Mouse (Mus musculus) midbrain, embryonic 11.5 days (tissue): ENCODE data around the gene Fxr2. TPM values are rescaled to one million over a fixed set of nuclear protein-coding genes. Genes with fewer than 3 reads are reported as not detected.

ENCODE experiments used
- ATAC-seq: fragments of 200-750 bp; cut with Nextera tagmentation; 2 replicates; pipeline ENCODE4 v1.8.0; 2017; ENCODE audit warnings: moderate TSS enrichment, moderate library complexity; ENCODE audit not compliant: low FRiP score
- DNase-seq: peaks from one replicate; pipeline ENCODE4 v3.0.0; 2015; ENCODE audit warnings: low spot score; ENCODE audit errors: missing footprints
- H3K27ac ChIP-seq: fragments of 300-500 bp; sonication (generic); 2 replicates; pipeline ENCODE4 v1.5.1; 2014; ENCODE audit warnings: low read depth, low read length
- H3K27me3 ChIP-seq: fragments of 300-500 bp; sonication (generic); 2 replicates; pipeline ENCODE4 v1.6.1; 2014; ENCODE audit warnings: mild to moderate bottlenecking, low read length, moderate library complexity, mixed read lengths; ENCODE audit not compliant: control insufficient read depth, insufficient read depth
- H3K36me3 ChIP-seq: fragments of 300-500 bp; sonication (generic); 2 replicates; pipeline ENCODE4 v1.6.1; 2014; ENCODE audit warnings: mild to moderate bottlenecking, low read length, moderate library complexity, mixed read lengths; ENCODE audit not compliant: control insufficient read depth, insufficient read depth
- H3K4me1 ChIP-seq: fragments of 300-500 bp; sonication (generic); 2 replicates; pipeline ENCODE4 v1.6.1; 2014; ENCODE audit warnings: low read length; ENCODE audit not compliant: control insufficient read depth, insufficient read depth
- H3K4me2 ChIP-seq: fragments of 300-500 bp; sonication (generic); 2 replicates; pipeline ENCODE4 v1.6.1; 2014; ENCODE audit warnings: mild to moderate bottlenecking, moderate library complexity
- H3K4me3 ChIP-seq: fragments of 300-500 bp; sonication (generic); 2 replicates; pipeline ENCODE4 v1.5.1; 2014; ENCODE audit warnings: low read depth, low read length
- H3K9ac ChIP-seq: fragments of 300-500 bp; sonication (generic); 2 replicates; pipeline ENCODE4 v1.6.1; 2014; ENCODE audit warnings: low read length
- H3K9me3 ChIP-seq: fragments of 300-500 bp; sonication (generic); 2 replicates; pipeline ENCODE4 v1.6.1; 2016; ENCODE audit warnings: low read length; ENCODE audit not compliant: control insufficient read depth
- WGBS: fragments of 180-500 bp; shearing (Covaris S2); extraction: QIAGEN DNeasy Blood & Tissue Kit; methylation state at CpG from one replicate; pipeline ENCODE4 v1.1.7; 2014; 5-methylcytosine and 5-hydroxymethylcytosine counted together
- polyA plus RNA-seq: library from polyadenylated mRNA; unstranded; fragments of >200 nt; fragmentation: Nextera tagmentation; extraction: Ambion mirVana; gene quantifications from 2 replicates; pipeline ENCODE4 v1.2.1, GENCODE M21; 2014

The Fxr2 gene
- 25.6 and 29.0 TPM in 2 replicates for polyA plus RNA-seq

DNA sequence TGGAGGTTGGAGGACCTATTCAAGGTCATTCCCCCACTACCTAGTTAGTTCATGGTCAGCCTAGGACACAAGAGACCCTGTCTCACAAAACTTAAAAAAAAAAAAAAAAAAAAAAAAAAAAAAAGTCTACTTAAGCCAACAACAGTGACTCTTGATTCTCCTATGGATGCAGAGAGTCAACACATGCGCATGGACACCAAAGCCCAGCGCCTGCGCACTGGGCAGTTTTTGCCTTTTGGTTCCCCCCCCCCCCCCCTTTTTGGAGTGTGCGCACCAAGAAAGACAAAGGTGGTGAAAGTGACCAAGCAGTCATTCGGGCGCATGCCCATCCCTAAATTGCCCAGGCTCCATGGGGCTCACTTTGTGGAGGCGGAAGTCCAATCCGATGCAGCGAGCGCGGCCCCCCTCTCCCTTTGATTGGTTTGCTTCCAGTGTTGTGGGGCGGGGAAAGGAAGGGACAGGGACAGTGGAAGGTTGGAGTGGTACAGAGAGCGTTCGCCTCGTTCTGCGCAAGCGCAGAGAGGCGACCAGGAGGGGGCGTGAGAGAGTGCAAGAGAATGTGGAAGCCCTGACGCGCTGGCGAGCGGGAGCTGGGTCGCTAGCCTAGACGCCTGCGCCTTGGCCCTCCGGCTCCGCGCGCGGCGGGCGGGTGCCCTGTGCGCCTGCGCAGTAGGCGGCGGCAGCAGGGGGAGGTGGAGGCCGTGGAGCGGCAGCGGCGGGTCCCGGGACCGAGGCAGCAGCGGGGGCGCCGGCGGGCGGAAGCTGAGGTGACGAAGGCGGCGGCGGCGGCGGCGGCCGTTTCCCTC, at the start of gene Fxr2:
Gene Fxr2, plus strand, starts transcription at position 707 of the 806 bp plus-strand sequence.
- 0% methylated on average over 38 of the region's 56 CpGs for WGBS

DNA sequence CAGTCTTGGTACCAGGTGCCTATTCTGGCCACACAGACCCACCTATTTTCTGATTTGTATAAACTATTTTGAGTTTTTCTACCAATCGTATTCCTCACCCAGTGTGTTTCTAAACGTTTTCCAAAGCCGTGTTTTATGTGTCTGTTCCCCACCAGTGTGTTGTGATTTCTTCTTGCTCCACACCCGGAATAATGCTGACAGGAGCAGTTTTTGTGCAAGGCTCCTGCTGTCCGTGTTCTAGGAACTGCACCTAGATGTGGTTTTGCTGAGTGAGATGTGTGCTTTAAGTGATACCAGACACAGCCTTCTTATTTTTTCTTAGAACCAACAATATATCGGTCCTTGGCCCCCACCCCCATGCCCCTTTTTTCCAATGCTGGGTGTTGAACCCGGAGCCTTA, 48.8 kb upstream of the Fxr2 start:
- H3K27me3 ChIP-seq = no peaks in the 10 kb centered on the region
- H3K9me3 ChIP-seq = no peaks in the 10 kb centered on the region
- no peak overlapping the region for H3K4me3 ChIP-seq
- peaks cover 11% of the 10 kb centered on the region; the same call in 1 of the 2 replicates for H3K4me1 ChIP-seq
- no peak overlapping the region for H3K27ac ChIP-seq
- H3K36me3 ChIP-seq = peaks cover 4% of the 10 kb centered on the region
- DNase-seq (no peak), ATAC-seq (no peak)
- H3K4me2 ChIP-seq = no peak overlapping the region
- no peak overlapping the region for H3K9ac ChIP-seq
- WGBS = 86% methylated on average over 7 of the region's 7 CpGs

More for the DNA sequence above, at the start of gene Fxr2:
- no peaks in the 10 kb centered on the region for H3K27me3 ChIP-seq
- peak; percentile 99 for ATAC-seq
- no peaks in the 10 kb centered on the region for H3K9me3 ChIP-seq
- H3K27ac ChIP-seq = peak within 1 kb of the TSS; percentile 90
- peak within 1 kb of the TSS; percentile 97 for H3K9ac ChIP-seq
- H3K4me2 ChIP-seq = peak within 1 kb of the TSS; percentile 82
- peaks cover 17% of the 10 kb centered on the region for H3K4me1 ChIP-seq
- H3K4me3 ChIP-seq = peak within 1 kb of the TSS; percentile 98
- peak; percentile 100 for DNase-seq
- H3K36me3 ChIP-seq = no peaks in the 10 kb centered on the region

DNA sequence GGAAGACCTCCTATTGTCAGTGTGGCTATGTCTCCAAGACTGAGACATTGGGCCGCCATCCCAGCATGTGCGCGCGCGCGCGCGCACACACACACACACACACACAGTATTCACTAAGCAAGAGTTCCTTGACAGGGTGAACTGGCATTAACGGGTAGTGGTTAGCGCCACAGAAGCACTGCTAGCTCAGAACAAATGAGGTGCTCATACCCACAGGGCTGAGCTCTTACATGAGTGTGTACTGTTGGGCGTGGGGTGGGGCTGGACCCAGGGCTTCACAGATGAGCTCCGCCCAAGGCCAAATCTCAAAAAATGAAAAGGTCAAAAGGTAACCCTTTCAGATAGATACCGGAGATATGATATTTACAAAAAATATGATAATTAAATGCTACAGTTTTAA, 47.9 kb upstream of the Fxr2 start:
- H3K27me3 ChIP-seq = no peaks in the 10 kb centered on the region
- H3K27ac ChIP-seq = no peak overlapping the region
- ATAC-seq = no peak
- H3K9me3 ChIP-seq = no peaks in the 10 kb centered on the region
- no peak overlapping the region for H3K9ac ChIP-seq
- no peak overlapping the region for H3K4me3 ChIP-seq
- no peak overlapping the region for H3K4me2 ChIP-seq
- no peak for DNase-seq
- peaks cover 11% of the 10 kb centered on the region; the same call in 1 of the 2 replicates for H3K4me1 ChIP-seq
- 96% methylated on average over 13 of the region's 13 CpGs for WGBS
- peaks cover 10% of the 10 kb centered on the region for H3K36me3 ChIP-seq

DNA sequence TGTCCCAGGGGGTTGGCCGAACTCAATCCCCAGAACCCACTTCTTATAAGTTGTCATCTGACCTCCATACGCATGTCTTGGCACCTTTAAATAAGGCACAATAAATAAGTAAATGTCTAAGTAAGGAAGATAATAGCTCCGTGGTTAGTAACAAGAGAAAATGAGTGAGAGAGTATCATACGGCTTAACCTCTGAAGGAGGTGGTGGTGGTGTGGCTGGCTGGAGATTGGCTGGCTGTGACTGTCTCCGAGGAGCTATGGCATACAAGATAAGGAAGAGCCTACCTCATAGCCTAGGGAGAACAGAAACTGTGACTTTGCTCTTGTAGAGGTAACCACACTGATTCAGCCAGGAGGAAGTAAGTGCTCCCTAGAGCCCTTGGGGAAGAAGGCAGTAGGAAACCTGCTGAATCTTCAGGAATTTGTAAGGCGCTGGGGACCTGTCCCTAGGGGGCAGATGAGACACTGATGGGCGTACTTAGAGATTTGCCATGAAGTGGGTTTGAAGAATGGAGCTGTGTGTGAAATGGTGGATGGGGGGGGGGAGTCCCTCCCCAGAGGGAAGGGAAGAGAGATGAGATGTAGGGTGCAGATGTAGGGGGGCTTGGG, 47.0 kb upstream of the Fxr2 start:
- peaks cover 10% of the 10 kb centered on the region for H3K36me3 ChIP-seq
- no peak overlapping the region for H3K4me3 ChIP-seq
- H3K4me1 ChIP-seq = peaks cover 11% of the 10 kb centered on the region; the same call in 1 of the 2 replicates
- no peaks in the 10 kb centered on the region for H3K27me3 ChIP-seq
- 80% methylated on average over 7 of the region's 7 CpGs for WGBS
- no peak overlapping the region for H3K9ac ChIP-seq
- H3K9me3 ChIP-seq = no peaks in the 10 kb centered on the region
- DNase-seq = no peak
- H3K27ac ChIP-seq = no peak overlapping the region
- no peak overlapping the region for H3K4me2 ChIP-seq
- no peak for ATAC-seq

DNA sequence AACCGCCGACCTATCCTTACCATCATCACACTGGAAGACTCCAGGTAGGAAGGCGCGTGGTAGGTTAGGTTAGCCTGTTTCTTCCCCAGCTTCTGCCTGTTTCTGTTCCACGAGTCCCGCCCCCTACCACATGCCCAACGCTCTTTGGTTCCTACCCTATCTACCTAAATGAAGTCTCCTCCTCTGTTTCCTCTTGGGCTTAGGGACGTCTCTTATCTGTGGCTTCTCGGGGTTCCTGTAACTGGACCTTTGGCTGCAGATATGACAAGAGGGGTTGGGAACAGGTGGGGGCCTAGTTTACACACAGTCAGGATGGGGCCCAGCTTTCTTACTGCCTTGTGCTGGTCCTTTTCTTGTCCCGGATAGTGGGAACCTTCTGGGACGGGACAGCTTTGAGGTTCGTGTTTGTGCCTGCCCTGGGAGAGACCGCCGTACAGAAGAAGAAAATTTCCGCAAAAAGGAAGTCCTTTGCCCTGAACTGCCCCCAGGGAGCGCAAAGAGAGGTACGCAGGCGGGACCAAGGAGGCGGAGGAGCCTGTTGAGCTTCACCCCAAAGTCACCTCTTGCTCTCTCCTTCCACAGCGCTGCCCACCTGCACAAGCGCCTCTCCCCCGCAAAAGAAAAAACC, 43.5 kb upstream of the Fxr2 start:
- DNase-seq = no peak

GRCm38 (mm10) chr11:69590622-69591021, 42.2 kb upstream of the Fxr2 start:
- Histone ChIP-seq H3K9ac (no peak overlapping the region), H3K4me3 (no peak overlapping the region), H3K27me3 (no peaks in the 10 kb centered on the region), H3K4me1 (no peaks in the 10 kb centered on the region), H3K9me3 (no peaks in the 10 kb centered on the region), H3K4me2 (no peak overlapping the region), H3K27ac (no peak overlapping the region), H3K36me3 (peaks cover 14% of the 10 kb centered on the region)
- WGBS = 96% methylated on average over 8 of the region's 8 CpGs
- ATAC-seq (no peak), DNase-seq (no peak)

More for the DNA sequence above, 43.5 kb upstream of the Fxr2 start:
- H3K4me3 ChIP-seq = no peak overlapping the region
- no peak overlapping the region for H3K4me2 ChIP-seq
- H3K9me3 ChIP-seq = no peaks in the 10 kb centered on the region
- no peak for ATAC-seq
- no peak overlapping the region for H3K9ac ChIP-seq
- H3K36me3 ChIP-seq = peaks cover 14% of the 10 kb centered on the region
- H3K27ac ChIP-seq = no peak overlapping the region
- H3K27me3 ChIP-seq = no peaks in the 10 kb centered on the region
- H3K4me1 ChIP-seq = no peaks in the 10 kb centered on the region
- 93% methylated on average over 22 of the region's 22 CpGs for WGBS

DNA sequence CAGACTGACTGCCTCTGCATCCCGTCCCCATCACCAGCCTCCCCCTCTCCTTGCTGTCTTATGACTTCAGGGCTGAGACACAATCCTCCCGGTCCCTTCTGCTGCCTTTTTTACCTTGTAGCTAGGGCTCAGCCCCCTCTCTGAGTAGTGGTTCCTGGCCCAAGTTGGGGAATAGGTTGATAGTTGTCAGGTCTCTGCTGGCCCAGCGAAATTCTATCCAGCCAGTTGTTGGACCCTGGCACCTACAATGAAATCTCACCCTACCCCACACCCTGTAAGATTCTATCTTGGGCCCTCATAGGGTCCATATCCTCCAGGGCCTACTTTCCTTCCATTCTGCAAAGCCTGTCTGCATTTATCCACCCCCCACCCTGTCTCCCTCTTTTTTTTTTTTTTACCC, 41.4 kb upstream of the Fxr2 start:
- DNase-seq (no peak), ATAC-seq (no peak)
- WGBS = 81% methylated on average over 3 of the region's 3 CpGs

DNA sequence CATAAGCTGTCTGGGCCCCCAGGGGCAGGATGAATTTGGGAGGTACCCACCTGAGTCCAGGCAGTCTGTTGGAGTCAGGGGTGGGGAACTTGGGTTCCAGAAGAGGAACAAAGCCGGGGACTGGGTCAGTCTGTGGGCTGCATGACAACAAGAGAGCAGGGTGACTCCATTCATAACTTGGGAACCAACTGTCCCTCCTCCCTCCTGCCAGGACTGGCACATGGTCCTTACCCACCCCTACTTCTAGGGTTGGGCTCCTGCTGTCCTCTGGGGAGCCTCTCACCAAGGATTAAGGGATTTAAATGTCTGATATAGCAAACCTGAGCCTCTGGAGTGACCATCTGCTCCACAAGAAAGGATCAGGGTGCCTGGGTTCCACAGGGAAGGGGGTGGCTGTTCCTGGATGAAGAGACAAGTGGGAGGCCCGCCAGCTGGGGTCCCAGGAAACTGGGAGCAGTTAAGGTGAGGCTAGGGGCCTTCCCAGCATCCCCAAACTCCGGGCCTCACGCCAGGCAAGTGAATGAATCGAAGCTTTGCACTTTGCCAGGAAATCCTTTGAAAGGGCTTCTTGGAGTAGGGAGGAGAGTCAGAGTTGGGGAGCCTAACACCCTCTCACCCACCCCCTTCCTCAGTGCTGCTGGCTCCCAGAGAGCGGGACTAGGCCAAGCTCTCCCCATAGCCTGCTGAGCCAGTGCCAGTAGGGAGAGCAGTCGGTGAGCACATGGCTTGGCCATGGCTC, 40.7 kb upstream of the Fxr2 start:
- no peak for ATAC-seq
- no peak for DNase-seq
- Histone ChIP-seq H3K27me3 (no peaks in the 10 kb centered on the region), H3K4me1 (no peaks in the 10 kb centered on the region), H3K4me2 (no peak overlapping the region), H3K9me3 (no peaks in the 10 kb centered on the region), H3K4me3 (no peak overlapping the region), H3K36me3 (peaks cover 14% of the 10 kb centered on the region), H3K27ac (no peak overlapping the region), H3K9ac (no peak overlapping the region)
- WGBS = 78% methylated on average over 7 of the region's 7 CpGs

More for the DNA sequence above, 41.4 kb upstream of the Fxr2 start:
- Histone ChIP-seq H3K9me3 (no peaks in the 10 kb centered on the region), H3K4me3 (no peak overlapping the region), H3K27me3 (no peaks in the 10 kb centered on the region), H3K4me1 (no peaks in the 10 kb centered on the region), H3K9ac (no peak overlapping the region), H3K36me3 (peaks cover 14% of the 10 kb centered on the region), H3K4me2 (no peak overlapping the region), H3K27ac (no peak overlapping the region)
